Mouse (Mus musculus) thymus, postnatal 10 days (tissue): ENCODE results near the gene Olfr998.
"Not testable (repeated sequence)": the region's sequence is repeated elsewhere in the genome, so short reads cannot be mapped to it uniquely, and the experiment has no call there.

Source experiments
- DNase-seq, 2 experiments: peaks; one replicate each; pipeline ENCODE4 v3.0.0; 2021; ENCODE audit warnings: low spot score in 2 of 2

The Olfr998 gene

GRCm38 (mm10) chr2:85588648-85589047 is at the start of gene Olfr998:
Olfr998 (plus strand) TSS chr2:85588948.
- not testable (repeated sequence) for DNase-seq

GRCm38 (mm10) chr2:85554806-85555205 is 33.9 kb upstream of the Olfr998 start:
- DNase-seq: no peak

GRCm38 (mm10) chr2:85560226-85560625 is 28.5 kb upstream of the Olfr998 start:
- DNase-seq: no peak

- no peak for DNase-seq
These were observed 27.6 kb upstream of the Olfr998 start for GRCm38 (mm10) chr2:85561187-85561586.

- DNase-seq: no peak
These were observed 9.8 kb upstream of the Olfr998 start, which contains the start of gene Olfr996 for GRCm38 (mm10) chr2:85578915-85579314. Olfr996 (plus strand) TSS chr2:85579215.

GRCm38 (mm10) chr2:85611803-85612202 is 23.1 kb downstream of the Olfr998 start, which contains the start of gene Olfr1000:
Olfr1000 (minus strand) TSS chr2:85611903.
- DNase-seq: no peak
